Mouse (Mus musculus) lung, embryonic 14.5 days (tissue): ENCODE measurements around the gene Hoxd1. TPM values are rescaled to one million over a fixed set of nuclear protein-coding genes. Genes with fewer than 3 reads are reported as not detected.

Experiments
- ATAC-seq: fragments of 200-750 bp; cut with Nextera tagmentation; 2 replicates; pipeline ENCODE4 v1.8.0; 2017; ENCODE audit warnings: mild to moderate bottlenecking, moderate TSS enrichment, moderate library complexity; ENCODE audit not compliant: insufficient read depth
- DNase-seq: peaks from one replicate; pipeline ENCODE4 v3.0.0-alpha.2; 2015
- H3K27ac ChIP-seq: fragments of 300-500 bp; sonication (generic); 2 replicates; pipeline ENCODE4 v1.5.1; 2014; ENCODE audit warnings: low read depth, mild to moderate bottlenecking, moderate library complexity
- H3K27me3 ChIP-seq: fragments of 300-500 bp; sonication (generic); 2 replicates; pipeline ENCODE4 v1.6.1; 2014; ENCODE audit warnings: low read length, control low read depth; ENCODE audit not compliant: insufficient read depth
- H3K36me3 ChIP-seq: fragments of 300-500 bp; sonication (generic); 2 replicates; pipeline ENCODE4 v1.6.1; 2014; ENCODE audit warnings: control low read depth; ENCODE audit not compliant: insufficient read depth
- H3K4me1 ChIP-seq: fragments of 300-500 bp; sonication (generic); 2 replicates; pipeline ENCODE4 v1.6.1; 2014; ENCODE audit warnings: antibody characterized with exemption, control low read depth; ENCODE audit not compliant: insufficient read depth
- H3K4me2 ChIP-seq: fragments of 300-500 bp; sonication (generic); 2 replicates; pipeline ENCODE4 v1.6.1; 2014; ENCODE audit warnings: mild to moderate bottlenecking
- H3K4me3 ChIP-seq: fragments of 300-500 bp; sonication (generic); 2 replicates; pipeline ENCODE4 v1.5.1; 2014; ENCODE audit warnings: low read depth, low read length
- H3K9ac ChIP-seq: fragments of 300-500 bp; sonication (generic); 2 replicates; pipeline ENCODE4 v1.6.1; 2014
- H3K9me3 ChIP-seq: fragments of 300-500 bp; sonication (generic); 2 replicates; pipeline ENCODE4 v1.6.1; 2016; ENCODE audit warnings: low read depth, low read length, control low read depth
- CTCF ChIP-seq: IDR thresholded peaks from 2 replicates; pipeline ENCODE4 v1.5.1; 2016; ENCODE audit warnings: antibody characterized with exemption, low read depth
- WGBS: fragments of 180-500 bp; shearing (Covaris S2); extraction: QIAGEN DNeasy Blood & Tissue Kit; methylation state at CpG from one replicate; pipeline ENCODE4 v1.1.7; 2014; 5-methylcytosine and 5-hydroxymethylcytosine counted together
- polyA plus RNA-seq: library from polyadenylated mRNA; unstranded; fragments of >200 nt; fragmentation: Nextera tagmentation; extraction: Ambion mirVana; gene quantifications from 2 replicates; pipeline ENCODE4 v1.2.1, GENCODE M21; 2014

Gene Hoxd1
- polyA plus RNA-seq, 1 experiment from 2014 or later, result 0.09 TPM

- no peak overlapping the region for H3K4me3 ChIP-seq
- no peak overlapping the region for H3K27ac ChIP-seq
- no peak for TF ChIP-seq CTCF
- H3K4me1 ChIP-seq, result no peaks in the 10 kb centered on the region
- peaks cover 96% of the 10 kb centered on the region for H3K27me3 ChIP-seq
- H3K9me3 ChIP-seq, result no peaks in the 10 kb centered on the region
- no peaks in the 10 kb centered on the region for H3K36me3 ChIP-seq
- DNase-seq (no peak), ATAC-seq (no peak)
- H3K4me2 ChIP-seq, result no peak overlapping the region
- no peak overlapping the region for H3K9ac ChIP-seq
- 13% methylated on average over 5 of the region's 5 CpGs for WGBS
These were observed 41.8 kb upstream of the Hoxd1 start for GRCm38 (mm10) chr2:74720955-74721491.

GRCm38 (mm10) chr2:74721882-74722281, 40.9 kb upstream of the Hoxd1 start:
- TF ChIP-seq CTCF, result no peak
- ATAC-seq (no peak), DNase-seq (no peak)
- Histone ChIP-seq H3K36me3 (no peaks in the 10 kb centered on the region), H3K4me3 (no peak overlapping the region), H3K9me3 (no peaks in the 10 kb centered on the region), H3K27me3 (peaks cover 96% of the 10 kb centered on the region), H3K9ac (no peak overlapping the region), H3K4me2 (no peak overlapping the region), H3K27ac (no peak overlapping the region), H3K4me1 (no peaks in the 10 kb centered on the region)
- WGBS, result 12% methylated on average over 6 of the region's 6 CpGs

GRCm38 (mm10) chr2:74722949-74723348, 39.8 kb upstream of the Hoxd1 start:
- no peaks in the 10 kb centered on the region for H3K4me1 ChIP-seq
- H3K9me3 ChIP-seq, result no peaks in the 10 kb centered on the region
- no peak overlapping the region for H3K9ac ChIP-seq
- no peak for TF ChIP-seq CTCF
- DNase-seq (no peak), ATAC-seq (no peak)
- no peak overlapping the region for H3K4me3 ChIP-seq
- WGBS, result 10% methylated on average over 8 of the region's 8 CpGs
- H3K27me3 ChIP-seq, result peaks cover 96% of the 10 kb centered on the region
- no peak overlapping the region for H3K27ac ChIP-seq
- no peaks in the 10 kb centered on the region for H3K36me3 ChIP-seq
- H3K4me2 ChIP-seq, result no peak overlapping the region

GRCm38 (mm10) chr2:74724244-74725015, 38.4 kb upstream of the Hoxd1 start:
- Histone ChIP-seq H3K4me1 (no peaks in the 10 kb centered on the region), H3K27ac (no peak overlapping the region), H3K27me3 (peaks cover 100% of the 10 kb centered on the region), H3K4me2 (no peak overlapping the region), H3K9me3 (no peaks in the 10 kb centered on the region), H3K9ac (no peak overlapping the region), H3K36me3 (no peaks in the 10 kb centered on the region), H3K4me3 (no peak overlapping the region)
- DNase-seq (peak; percentile 65), ATAC-seq (no peak)
- WGBS, result 24% methylated on average over 7 of the region's 7 CpGs
- TF ChIP-seq CTCF, result no peak

- Histone ChIP-seq H3K27me3 (peaks cover 99% of the 10 kb centered on the region), H3K4me2 (no peak overlapping the region), H3K9me3 (no peaks in the 10 kb centered on the region), H3K4me3 (no peak overlapping the region), H3K9ac (no peak overlapping the region), H3K4me1 (no peaks in the 10 kb centered on the region), H3K27ac (no peak overlapping the region), H3K36me3 (no peaks in the 10 kb centered on the region)
- 5% methylated on average over 17 of the region's 17 CpGs for WGBS
- no peak for DNase-seq
- no peak for TF ChIP-seq CTCF
- no peak for ATAC-seq
These were observed 37.6 kb upstream of the Hoxd1 start for GRCm38 (mm10) chr2:74725171-74725570.

GRCm38 (mm10) chr2:74726551-74726950, 36.2 kb upstream of the Hoxd1 start, which contains the start of gene Gm28230:
TSS of gene Gm28230 (plus strand) at chr2:74726728.
- no peak for ATAC-seq
- Histone ChIP-seq H3K9ac (no peak within 1 kb of the TSS), H3K27ac (no peak within 1 kb of the TSS), H3K4me3 (peak within 1 kb of the TSS; percentile 21), H3K27me3 (peaks cover 99% of the 10 kb centered on the region), H3K36me3 (no peaks in the 10 kb centered on the region), H3K4me1 (no peaks in the 10 kb centered on the region), H3K4me2 (peak within 1 kb of the TSS; percentile 34), H3K9me3 (no peaks in the 10 kb centered on the region)
- TF ChIP-seq CTCF, result no peak
- DNase-seq, result no peak
- WGBS, result 9% methylated on average over 5 of the region's 5 CpGs

GRCm38 (mm10) chr2:74726973-74727639, 35.7 kb upstream of the Hoxd1 start:
- no peak for TF ChIP-seq CTCF
- 2% methylated on average over 43 of the region's 43 CpGs for WGBS
- H3K9ac ChIP-seq, result no peak overlapping the region
- no peak overlapping the region for H3K27ac ChIP-seq
- H3K36me3 ChIP-seq, result no peaks in the 10 kb centered on the region
- DNase-seq (no peak), ATAC-seq (no peak)
- no peaks in the 10 kb centered on the region for H3K4me1 ChIP-seq
- H3K9me3 ChIP-seq, result no peaks in the 10 kb centered on the region
- H3K4me3 ChIP-seq, result peak overlapping the region; percentile 21
- H3K27me3 ChIP-seq, result peaks cover 99% of the 10 kb centered on the region
- H3K4me2 ChIP-seq, result peak overlapping the region; percentile 34
